Mouse (Mus musculus) thymus, postnatal 14 days (tissue): ENCODE results near the gene Ranbp6.
A peak's percentile ranks its signal among the peaks of the same experiment; 100 is the strongest.

Source experiments
- DNase-seq: peaks from one replicate; pipeline ENCODE4 v3.0.0; 2021

The Ranbp6 gene

DNA sequence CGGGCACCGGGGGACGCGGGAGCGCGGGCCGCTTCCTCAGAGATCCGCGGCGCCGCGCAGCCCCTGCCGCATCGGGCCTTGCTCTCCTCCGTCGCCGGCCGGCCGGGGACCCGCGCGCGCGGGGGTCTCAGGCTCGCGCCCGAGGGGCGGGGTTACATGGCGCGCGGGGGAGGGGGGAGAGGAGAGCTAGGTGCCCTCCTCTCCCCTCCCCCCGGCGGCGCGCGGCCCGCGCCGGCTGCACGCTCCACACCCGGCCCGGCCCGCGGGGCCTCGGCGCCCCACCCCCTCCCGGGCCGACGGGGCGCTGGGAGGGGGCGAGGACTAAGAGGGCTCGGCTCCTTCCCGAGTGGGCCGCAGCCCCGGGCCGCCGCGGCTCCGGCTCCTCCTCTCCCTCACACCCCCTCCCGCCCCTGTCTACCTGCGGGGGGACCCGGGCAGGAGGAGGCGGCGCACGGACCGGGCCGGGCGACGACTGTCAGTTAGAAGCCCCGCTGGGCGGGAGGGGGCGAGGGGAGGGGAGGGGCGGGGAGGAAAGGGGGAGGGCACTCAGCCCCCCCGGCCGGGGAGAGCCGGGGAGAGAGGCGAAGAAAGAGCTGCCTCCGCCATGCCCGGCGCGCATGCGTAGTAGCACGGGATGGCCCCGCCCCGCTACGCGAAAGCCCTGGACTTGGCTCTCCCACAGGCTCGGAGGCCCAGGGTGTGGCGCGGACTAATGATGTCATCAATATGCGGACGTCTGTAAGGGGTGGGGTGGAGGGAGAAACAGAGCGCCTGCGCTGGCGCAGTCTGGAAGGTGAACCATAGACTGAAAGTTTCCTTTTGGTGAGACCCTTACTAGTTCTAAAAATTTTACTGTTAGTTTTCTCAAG lies 6.6 kb downstream of the Ranbp6 start, which contains the start of gene 9930021J03Rik:
TSS of gene 9930021J03Rik (minus strand) at position 73 of the 869 bp plus-strand sequence.
- DNase-seq: peak; percentile 99

DNA sequence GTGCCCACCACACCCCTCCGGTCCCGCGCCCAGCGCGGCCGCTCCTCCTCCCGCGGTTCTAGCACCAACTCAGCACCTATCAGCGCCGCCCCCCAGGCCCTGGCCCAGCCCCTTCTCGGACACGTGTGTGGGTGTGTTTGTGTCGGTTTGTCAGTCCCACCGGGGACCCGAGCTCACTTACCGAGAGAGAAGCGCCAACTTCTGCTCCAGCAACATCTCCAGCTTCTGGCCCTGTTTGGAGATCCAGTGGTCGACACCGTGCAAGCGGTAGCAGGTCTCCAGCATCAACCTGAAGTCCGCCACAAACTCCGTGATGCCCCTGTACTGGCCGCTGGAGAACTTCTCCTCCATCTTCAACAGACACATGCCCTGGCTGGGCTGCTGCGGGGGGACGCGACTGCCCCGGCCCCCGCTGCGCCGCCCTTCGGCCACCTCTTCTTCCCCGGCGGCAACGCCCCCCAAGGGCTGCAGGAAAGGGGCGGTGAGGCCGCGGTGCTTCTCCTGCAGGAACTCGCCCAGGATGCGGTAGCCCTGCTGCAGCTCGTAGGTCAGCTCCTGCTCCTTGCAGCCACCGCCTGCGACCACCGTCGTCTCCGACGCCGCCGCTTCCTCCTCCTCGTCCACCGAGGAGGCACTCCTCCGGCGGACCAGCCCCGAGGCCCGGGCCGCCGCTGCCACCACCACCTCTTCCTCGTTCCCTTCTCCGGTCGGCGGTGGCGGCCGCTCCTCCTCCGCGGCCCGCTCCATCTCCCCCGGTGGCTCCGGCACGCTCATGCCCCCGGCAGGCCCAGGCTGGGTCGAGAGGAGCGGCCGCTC lies 7.5 kb downstream of the Ranbp6 start:
- peak; percentile 67 for DNase-seq

DNA sequence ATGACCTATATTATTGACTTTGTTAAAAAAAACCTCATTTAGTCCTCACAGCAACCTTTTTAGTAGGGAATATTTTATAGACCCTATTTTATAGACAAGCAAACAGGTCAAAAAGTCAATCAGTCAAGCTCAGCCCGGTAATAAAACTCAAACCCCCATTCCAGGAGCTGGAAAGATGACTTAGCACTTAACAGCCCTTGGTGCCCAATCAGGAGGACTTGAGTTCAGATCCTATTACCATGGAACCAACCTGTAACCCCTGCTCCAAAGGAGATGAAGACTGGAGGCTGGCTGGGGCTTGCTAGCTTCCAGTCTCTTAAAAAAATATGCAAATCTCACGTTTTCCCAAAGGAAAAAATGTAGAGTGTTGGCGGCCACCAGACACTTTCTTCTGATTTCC lies 8.8 kb downstream of the Ranbp6 start:
- no peak for DNase-seq

DNA sequence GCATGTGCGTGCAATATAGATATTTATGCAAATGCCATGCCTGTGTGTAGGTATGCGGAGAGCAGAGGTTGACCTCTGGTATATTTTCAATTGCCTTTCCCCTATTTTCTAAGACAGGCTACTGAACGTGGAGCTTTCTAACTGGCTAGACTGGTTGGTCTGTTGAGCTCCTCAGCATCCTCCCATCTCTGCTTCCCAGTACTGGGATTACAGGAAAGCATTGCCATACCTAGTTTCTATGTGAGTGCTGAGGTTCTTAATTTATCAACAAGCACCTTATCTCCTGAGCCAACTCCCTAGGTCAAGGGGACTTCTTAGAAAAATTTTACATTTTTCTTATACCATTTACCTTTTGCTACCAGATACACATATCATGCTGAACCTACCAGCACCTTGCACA lies 15.4 kb downstream of the Ranbp6 start:
- DNase-seq: no peak

DNA sequence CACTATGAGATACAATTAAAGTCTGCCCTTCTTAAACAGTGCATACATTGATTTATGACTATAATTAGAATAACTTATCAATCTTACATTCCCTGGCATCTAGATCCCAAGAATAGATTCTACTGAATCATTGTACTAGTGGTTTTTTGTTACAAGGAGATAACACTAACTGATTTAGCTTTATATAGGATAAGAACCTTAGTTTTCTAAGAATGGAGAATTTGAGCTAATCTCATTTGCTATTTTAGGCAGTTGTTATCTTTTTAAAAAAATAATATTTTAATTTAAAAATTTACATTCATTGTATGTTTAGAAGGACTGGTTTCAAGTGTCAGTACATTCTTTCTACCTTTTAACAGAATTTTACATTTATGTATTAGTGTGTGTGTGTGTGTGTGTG lies 24.8 kb downstream of the Ranbp6 start:
- no peak for DNase-seq

DNA sequence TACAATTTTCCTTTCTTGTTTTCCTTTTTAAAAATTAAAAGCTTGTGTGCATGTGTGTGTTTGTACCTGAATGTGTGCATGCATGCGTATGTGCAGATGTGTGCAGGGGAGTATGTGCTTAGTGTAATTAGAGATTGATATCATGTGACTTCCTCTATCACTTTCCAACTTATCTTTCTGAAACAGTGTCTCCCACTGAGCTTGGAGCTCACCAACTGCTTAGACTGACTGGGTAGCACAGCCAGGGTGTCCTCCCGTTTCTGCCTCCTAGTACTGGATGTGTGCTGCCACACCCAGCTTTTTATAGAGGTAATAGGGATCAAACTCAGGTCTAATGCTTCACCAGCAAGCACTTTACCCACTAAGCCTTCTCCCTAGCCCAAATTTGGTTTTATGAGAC lies 29.9 kb downstream of the Ranbp6 start:
- DNase-seq: no peak
